Mouse (Mus musculus) heart, postnatal 36 days (tissue): ENCODE data around the gene Slc25a23. TPM values are rescaled to one million over a fixed set of nuclear protein-coding genes. Genes with fewer than 3 reads are reported as not detected.

Experiments used
- DNase-seq, 2 experiments: peaks; one replicate each; pipeline ENCODE4 v3.0.0; 2021 to 2022
- intact Hi-C: fragments of 180-260 bp; cut with DNase I; formaldehyde crosslinking; loops from one replicate; pipeline ENCODE4 v1.15.1; 2025
- total RNA-seq, 2 experiments: library from RNA; stranded (reverse); gene quantifications; 2 replicates each; pipeline ENCODE4 v1.2.3; 2021

Gene Slc25a23
- total RNA-seq, 2 experiments from 2014 or later: 58.1 to 69.8 TPM

- DNase-seq: peak in 1 of 2 experiments; percentile 20
- intact Hi-C loops: loop anchor here (1.0 to 5.0 kb wide), 3 partner anchors 16 to 92 kb away; partner anchors contain the start of genes Clpp and Mllt1
These were observed 30.0 kb downstream of the Slc25a23 start for GRCm38 (mm10) chr17:57029691-57030090.

- intact Hi-C loops: loop anchor here (5.0 kb wide), 1 partner anchor 90 kb away; the partner anchor contains the start of gene Mllt1
- DNase-seq: no peak
These were observed 32.2 kb downstream of the Slc25a23 start for GRCm38 (mm10) chr17:57027471-57027870.

GRCm38 (mm10) chr17:57020960-57021359, 38.7 kb downstream of the Slc25a23 start:
- intact Hi-C loops: no loop called here
- no peak for DNase-seq

- intact Hi-C loops: no loop called here
- no peak for DNase-seq
These were observed 40.0 kb downstream of the Slc25a23 start for GRCm38 (mm10) chr17:57019693-57020092.

- intact Hi-C loops: no loop called here
- DNase-seq: no peak
These were observed 47.3 kb downstream of the Slc25a23 start for GRCm38 (mm10) chr17:57012245-57012795.

GRCm38 (mm10) chr17:57011236-57012141, 48.2 kb downstream of the Slc25a23 start, which contains the start of the genes Gtf2f1 and Gm17949:
TSS of gene Gtf2f1 (minus strand) at chr17:57011288.
TSS of gene Gm17949 (plus strand) at chr17:57011469.
- peak; percentile 88 to 93 for DNase-seq
- intact Hi-C loops: loop anchor here (2.0 kb wide), 1 partner anchor 21 kb away; the partner anchor contains the start of gene Clpp

- DNase-seq: no peak
- intact Hi-C loops: loop anchor here (2.0 kb wide), 1 partner anchor 20 kb away; the partner anchor contains the start of gene Clpp
These were observed 48.8 kb downstream of the Slc25a23 start for GRCm38 (mm10) chr17:57010911-57011235.

- no peak for DNase-seq
- intact Hi-C loops: no loop called here
These were observed 52.3 kb downstream of the Slc25a23 start for GRCm38 (mm10) chr17:57007137-57007905.

GRCm38 (mm10) chr17:57003994-57004393, 55.7 kb downstream of the Slc25a23 start:
- no peak for DNase-seq
- intact Hi-C loops: loop anchor here (1.0 kb wide), 1 partner anchor 114 kb away; no protein-coding TSS in a partner anchor

GRCm38 (mm10) chr17:57001228-57001627, 58.4 kb downstream of the Slc25a23 start:
- intact Hi-C loops: no loop called here
- DNase-seq: no peak

- intact Hi-C loops: loop anchor here (10.0 kb wide), 1 partner anchor 255 kb away; no protein-coding TSS in a partner anchor
- no peak for DNase-seq
These were observed 59.6 kb downstream of the Slc25a23 start, which contains the start of gene Pspn for GRCm38 (mm10) chr17:56999968-57000609. TSS of gene Pspn (minus strand) at chr17:57000018.

- intact Hi-C loops: loop anchor here (10.0 kb wide), 1 partner anchor 255 kb away; no protein-coding TSS in a partner anchor
- no peak for DNase-seq
These were observed 60.2 kb downstream of the Slc25a23 start for GRCm38 (mm10) chr17:56999414-56999813.

- intact Hi-C loops: loop anchor here (1.0 to 10.0 kb wide), 4 partner anchors 99 to 338 kb away; no protein-coding TSS in a partner anchor
- DNase-seq: peak; percentile 91 to 94
These were observed 62.5 kb downstream of the Slc25a23 start, which contains the start of gene Alkbh7 for GRCm38 (mm10) chr17:56997029-56997667. TSS of gene Alkbh7 (plus strand) at chr17:56997339.

GRCm38 (mm10) chr17:56996506-56996905, 63.2 kb downstream of the Slc25a23 start:
- intact Hi-C loops: loop anchor here (2.0 to 10.0 kb wide), 3 partner anchors 170 to 338 kb away; no protein-coding TSS in a partner anchor
- DNase-seq: no peak

- DNase-seq: no peak
- intact Hi-C loops: loop anchor here (10.0 kb wide), 1 partner anchor 260 kb away; no protein-coding TSS in a partner anchor
These were observed 64.6 kb downstream of the Slc25a23 start for GRCm38 (mm10) chr17:56995046-56995445.
